Mouse (Mus musculus) heart, embryonic 14.5 days (tissue): ENCODE results near the gene Grid1. TPM values are rescaled to one million over a fixed set of nuclear protein-coding genes. Genes with fewer than 3 reads are reported as not detected.

Experiments used
- ATAC-seq: fragments of 200-750 bp; cut with Nextera tagmentation; 2 replicates; pipeline ENCODE4 v1.8.0; 2017; ENCODE audit warnings: low read depth, moderate TSS enrichment; ENCODE audit not compliant: insufficient number of reproducible peaks, insufficient read depth, low FRiP score
- H3K27ac ChIP-seq, 2 experiments: fragments of 200-500 bp in 1 of 2; fragments of 300-500 bp in 1 of 2; sonication (generic) in 1 of 2; replicated peaks in 1 of 2; 2 replicates each; pipeline ENCODE4 v1.5.1; 2012 to 2014; ENCODE audit warnings: low read depth in 2 of 2, low read length in 2 of 2, control low read depth in 1 of 2, mild to moderate bottlenecking in 1 of 2, mixed read lengths in 1 of 2; ENCODE audit not compliant: control insufficient read depth in 1 of 2, insufficient read depth in 1 of 2
- H3K27me3 ChIP-seq: fragments of 300-500 bp; sonication (generic); 2 replicates; pipeline ENCODE4 v1.6.1; 2014; ENCODE audit warnings: mild to moderate bottlenecking, low read length, control low read depth; ENCODE audit not compliant: control insufficient read depth, insufficient read depth
- H3K36me3 ChIP-seq: fragments of 300-500 bp; sonication (generic); 2 replicates; pipeline ENCODE4 v1.6.1; 2014; ENCODE audit warnings: mild to moderate bottlenecking, control low read depth, low read length, mixed read lengths; ENCODE audit not compliant: control insufficient read depth, insufficient read depth
- H3K4me1 ChIP-seq, 2 experiments: fragments of 200-500 bp in 1 of 2; fragments of 300-500 bp in 1 of 2; sonication (generic) in 1 of 2; 2 replicates each; pipeline ENCODE4 v1.6.1; 2012 to 2014; ENCODE audit warnings: low read length in 2 of 2, control low read depth in 1 of 2, mixed read lengths in 1 of 2; ENCODE audit not compliant: control insufficient read depth in 2 of 2, insufficient read depth in 2 of 2
- H3K4me2 ChIP-seq: fragments of 300-500 bp; sonication (generic); 2 replicates; pipeline ENCODE4 v1.6.1; 2014; ENCODE audit warnings: mild to moderate bottlenecking, low read length
- H3K4me3 ChIP-seq, 2 experiments: fragments of 200-500 bp in 1 of 2; fragments of 300-500 bp in 1 of 2; sonication (generic) in 1 of 2; 2 replicates each; pipeline ENCODE4 v1.5.1; 2012 to 2014; ENCODE audit warnings: low read length in 2 of 2, mild to moderate bottlenecking in 2 of 2, control low read depth in 1 of 2, low read depth in 1 of 2, moderate library complexity in 1 of 2; ENCODE audit not compliant: control insufficient read depth in 1 of 2, insufficient read depth in 1 of 2
- H3K9ac ChIP-seq: fragments of 300-500 bp; sonication (generic); 2 replicates; pipeline ENCODE4 v1.6.1; 2014; ENCODE audit warnings: mild to moderate bottlenecking, low read length
- H3K9me3 ChIP-seq: fragments of 300-500 bp; sonication (generic); 2 replicates; pipeline ENCODE4 v1.6.1; 2016; ENCODE audit warnings: low read length, control low read depth; ENCODE audit not compliant: control insufficient read depth
- WGBS: fragments of 180-500 bp; shearing (Covaris S2); extraction: QIAGEN DNeasy Blood & Tissue Kit; methylation state at CpG from one replicate; pipeline ENCODE4 v1.1.7; 2014; 5-methylcytosine and 5-hydroxymethylcytosine counted together
- polyA plus RNA-seq: library from polyadenylated mRNA; unstranded; fragments of >200 nt; fragmentation: Nextera tagmentation; extraction: Ambion mirVana; gene quantifications from 2 replicates; pipeline ENCODE4 v1.2.1, GENCODE M21; 2014

Grid1 gene
- polyA plus RNA-seq, 1 experiment from 2014 or later = 0.46 TPM

- Histone ChIP-seq H3K27me3 (no peaks in the 10 kb centered on the region), H3K9ac (no peak overlapping the region), H3K4me2 (no peak overlapping the region), H3K4me1 (no peaks in the 10 kb centered on the region), H3K36me3 (no peaks in the 10 kb centered on the region), H3K9me3 (no peaks in the 10 kb centered on the region), H3K27ac (no peak overlapping the region), H3K4me3 (no peak overlapping the region)
- WGBS = 30% methylated on average over 3 of the region's 3 CpGs
- no peak for ATAC-seq
Measured at GRCm38 (mm10) chr14:35197371-35197770, 377.5 kb downstream of the Grid1 start.

- Histone ChIP-seq H3K9ac (no peak overlapping the region), H3K4me3 (no peak overlapping the region), H3K27ac (no peak overlapping the region), H3K27me3 (no peaks in the 10 kb centered on the region), H3K4me2 (no peak overlapping the region), H3K4me1 (no peaks in the 10 kb centered on the region), H3K36me3 (no peaks in the 10 kb centered on the region), H3K9me3 (no peaks in the 10 kb centered on the region)
- WGBS = 83% methylated on average over 4 of the region's 4 CpGs
- no peak for ATAC-seq
Measured at GRCm38 (mm10) chr14:35198447-35198846, 378.5 kb downstream of the Grid1 start.

GRCm38 (mm10) chr14:35198899-35199298 is 379.0 kb downstream of the Grid1 start:
- Histone ChIP-seq H3K9ac (no peak overlapping the region), H3K27ac (no peak overlapping the region), H3K4me3 (no peak overlapping the region), H3K4me1 (no peaks in the 10 kb centered on the region), H3K27me3 (no peaks in the 10 kb centered on the region), H3K9me3 (no peaks in the 10 kb centered on the region), H3K4me2 (no peak overlapping the region), H3K36me3 (no peaks in the 10 kb centered on the region)
- 82% methylated on average over 6 of the region's 6 CpGs for WGBS
- ATAC-seq = no peak

GRCm38 (mm10) chr14:35209444-35209843 is 389.5 kb downstream of the Grid1 start:
- no peak for ATAC-seq
- Histone ChIP-seq H3K9me3 (no peaks in the 10 kb centered on the region), H3K4me2 (no peak overlapping the region), H3K36me3 (no peaks in the 10 kb centered on the region), H3K27me3 (no peaks in the 10 kb centered on the region), H3K9ac (no peak overlapping the region), H3K4me3 (no peak overlapping the region), H3K4me1 (no peaks in the 10 kb centered on the region), H3K27ac (no peak overlapping the region)
- 77% methylated on average over 6 of the region's 6 CpGs for WGBS

GRCm38 (mm10) chr14:35219021-35219420 is 399.1 kb downstream of the Grid1 start:
- no peak overlapping the region for H3K9ac ChIP-seq
- ATAC-seq = no peak
- H3K27me3 ChIP-seq = no peaks in the 10 kb centered on the region
- WGBS = 77% methylated on average over 4 of the region's 4 CpGs
- H3K27ac ChIP-seq = no peak overlapping the region
- H3K4me2 ChIP-seq = no peak overlapping the region
- no peaks in the 10 kb centered on the region for H3K9me3 ChIP-seq
- H3K4me3 ChIP-seq = no peak overlapping the region
- no peaks in the 10 kb centered on the region for H3K36me3 ChIP-seq
- no peaks in the 10 kb centered on the region for H3K4me1 ChIP-seq

- Histone ChIP-seq H3K27me3 (no peaks in the 10 kb centered on the region), H3K9ac (no peak overlapping the region), H3K4me3 (no peak overlapping the region), H3K4me1 (no peaks in the 10 kb centered on the region), H3K4me2 (no peak overlapping the region), H3K27ac (no peak overlapping the region), H3K36me3 (no peaks in the 10 kb centered on the region), H3K9me3 (no peaks in the 10 kb centered on the region)
- WGBS = 84% methylated on average over 2 of the region's 2 CpGs
- no peak for ATAC-seq
Measured at GRCm38 (mm10) chr14:35222196-35222595, 402.3 kb downstream of the Grid1 start.

- Histone ChIP-seq H3K36me3 (no peaks in the 10 kb centered on the region), H3K4me1 (no peaks in the 10 kb centered on the region), H3K9ac (no peak overlapping the region), H3K9me3 (no peaks in the 10 kb centered on the region), H3K27ac (no peak overlapping the region), H3K4me3 (no peak overlapping the region), H3K4me2 (no peak overlapping the region), H3K27me3 (no peaks in the 10 kb centered on the region)
- no peak for ATAC-seq
- WGBS = 72% methylated on average over 5 of the region's 5 CpGs
Measured at GRCm38 (mm10) chr14:35227581-35227980, 407.7 kb downstream of the Grid1 start.

GRCm38 (mm10) chr14:35231384-35231783 is 411.5 kb downstream of the Grid1 start:
- H3K9ac ChIP-seq = no peak overlapping the region
- no peak overlapping the region for H3K27ac ChIP-seq
- no peak overlapping the region for H3K4me3 ChIP-seq
- no peaks in the 10 kb centered on the region for H3K36me3 ChIP-seq
- no peaks in the 10 kb centered on the region for H3K4me1 ChIP-seq
- no peaks in the 10 kb centered on the region for H3K27me3 ChIP-seq
- ATAC-seq = no peak
- H3K4me2 ChIP-seq = no peak overlapping the region
- no peaks in the 10 kb centered on the region for H3K9me3 ChIP-seq
